Mouse (Mus musculus): ENCODE results near the gene Slc6a8. TPM values are rescaled to one million over a fixed set of nuclear protein-coding genes. Genes with fewer than 3 reads are reported as not detected.

The Slc6a8 gene
- total and polyA plus RNA-seq, 3 experiments, result 0.70 to 4.2 (median 2.2) TPM

DNA sequence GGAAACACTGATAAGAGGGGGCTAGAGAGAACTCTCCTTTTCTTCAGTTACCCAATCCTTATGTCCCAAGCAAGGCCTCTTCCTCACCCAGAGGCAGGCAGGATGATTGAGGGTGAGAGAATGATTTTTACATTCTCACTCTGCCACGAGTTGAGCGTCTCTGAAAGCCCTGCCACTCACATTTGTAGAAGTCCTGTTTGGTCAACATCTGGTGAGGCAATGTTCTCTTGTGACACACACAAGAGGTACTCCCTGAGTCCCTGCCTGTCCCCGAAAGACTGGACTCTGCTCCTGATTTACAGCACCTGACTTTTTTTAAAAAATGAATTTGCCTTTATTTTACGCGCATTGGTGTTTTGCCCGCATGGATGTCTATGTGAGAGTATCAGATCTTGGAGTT lies 19.6 kb upstream of the Slc6a8 start:
- Histone ChIP-seq H3K9ac (ENCODE audit: insufficient read depth, low read depth) (no peak overlapping the region), H3K4me3 (replicated peaks in 1 of 3; ENCODE audit: low read depth in 2 of 3, low read length in 2 of 3, poor library complexity in 1 of 3) (no peak overlapping the region), H3K27me3 (replicated peaks) (no peaks in the 10 kb centered on the region), H3K27ac (ENCODE audit: insufficient read depth, low read depth) (no peak overlapping the region), H3K79me2 (replicated peaks; ENCODE audit: control insufficient read depth, extremely low read depth, insufficient read depth, poor library complexity, severe bottlenecking) (no peaks in the 10 kb centered on the region), H3K36me3 (replicated peaks in 1 of 2; ENCODE audit: control insufficient read depth in 1 of 2, insufficient read depth in 1 of 2, low read length in 1 of 2) (no peaks in the 10 kb centered on the region), H3K9me3 (replicated peaks; ENCODE audit: low read length) (no peaks in the 10 kb centered on the region), H3K4me1 (ENCODE audit: control insufficient read depth in 1 of 2, insufficient read depth in 2 of 2) (peaks cover 4 to 13% of the 10 kb centered on the region in 2 experiments; a peak in 3 of 4 replicates), H3K4me2 (ENCODE audit: insufficient read depth, low read depth, poor library complexity, severe bottlenecking) (no peak overlapping the region)
- no peak for DNase-seq (ENCODE audit: extremely low read depth)
- dilution Hi-C loops (cut with MboI; ENCODE audit: extremely low pct_ligation_motif_present, extremely low pct_unique_long_range_greater_than_20kb, low sequenced_read_pairs) (no loop called here), in situ Hi-C loops (cut with MboI; ENCODE audit: low pct_ligation_motif_present, low pct_unique_long_range_greater_than_20kb, low sequenced_read_pairs) (loop anchor here (5.0 to 25.0 kb wide), 2 partner anchors 66 to 641 kb away; no protein-coding TSS in a partner anchor)
- TF ChIP-seq ZKSCAN1 (IDR thresholded peaks at IDR 0.05; ENCODE audit: borderline replicate concordance, low read depth, low read length) (no peak), POLR2AphosphoS2 (IDR thresholded peaks at IDR 0.05; ENCODE audit: low read depth, low read length) (no peak), E2F4 (IDR thresholded peaks at IDR 0.05; ENCODE audit: insufficient replicate concordance, low read depth, low read length) (no peak), IRF4 (IDR thresholded peaks at IDR 0.05; ENCODE audit: low read depth, low read length) (no peak), TBP (conservative IDR thresholded peaks at IDR 0.05; ENCODE audit: low read depth, low read length) (no peak), ELF1 (IDR thresholded peaks at IDR 0.05; ENCODE audit: low read depth, low read length) (no peak), JUND (conservative IDR thresholded peaks at IDR 0.05; ENCODE audit: low read depth, low read length) (no peak), NELFE (IDR thresholded peaks at IDR 0.05; ENCODE audit: low read depth, low read length) (no peak), MXI1 (IDR thresholded peaks at IDR 0.05; ENCODE audit: low read depth, low read length) (no peak), GABPA (IDR thresholded peaks at IDR 0.05; ENCODE audit: insufficient replicate concordance, low read depth, low read length) (no peak), ETS1 (conservative IDR thresholded peaks at IDR 0.05; ENCODE audit: low read depth, low read length) (no peak), SIN3A (IDR thresholded peaks at IDR 0.05; ENCODE audit: low read length) (no peak), BHLHE40 (IDR thresholded peaks at IDR 0.05; ENCODE audit: low read depth, low read length) (no peak), UBTF (IDR thresholded peaks at IDR 0.05; ENCODE audit: low read depth, low read length) (no peak), RCOR1 (conservative IDR thresholded peaks at IDR 0.05; ENCODE audit: low read depth, low read length) (no peak), RAD21 (IDR thresholded peaks at IDR 0.05; ENCODE audit: low read depth, low read length) (no peak), MAFK (IDR thresholded peaks at IDR 0.05; ENCODE audit: insufficient replicate concordance, low read length) (no peak), KAT2A (IDR thresholded peaks at IDR 0.05; ENCODE audit: insufficient replicate concordance, low read length) (no peak), CHD1 (IDR thresholded peaks at IDR 0.05; ENCODE audit: low read depth, low read length) (no peak)

DNA sequence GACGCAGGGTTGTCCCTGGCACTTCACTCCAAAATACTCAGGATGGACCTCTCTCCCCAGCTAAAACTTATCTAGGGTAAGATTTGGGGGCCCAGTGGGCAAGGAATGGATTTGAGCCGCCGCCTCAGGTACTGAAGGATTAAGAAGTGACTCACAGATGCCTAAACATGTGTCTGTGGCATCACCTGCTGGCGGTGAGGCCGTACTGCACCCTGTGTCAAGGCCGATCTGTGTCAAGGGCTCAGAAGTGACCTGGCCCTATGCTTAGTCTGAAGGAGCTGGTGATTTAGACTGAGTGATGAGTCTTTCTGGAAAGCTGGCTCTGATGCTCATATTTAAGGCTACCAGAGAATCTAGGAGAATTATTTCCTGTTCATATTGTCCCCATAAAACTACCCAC lies 18.8 kb upstream of the Slc6a8 start:
- H3K4me1 ChIP-seq (ENCODE audit: control insufficient read depth in 1 of 2, insufficient read depth in 2 of 2), result peaks cover 4 to 13% of the 10 kb centered on the region in 2 experiments; a peak in 3 of 4 replicates
- H3K79me2 ChIP-seq (replicated peaks; ENCODE audit: control insufficient read depth, extremely low read depth, insufficient read depth, poor library complexity, severe bottlenecking), result no peaks in the 10 kb centered on the region
- H3K27ac ChIP-seq (ENCODE audit: insufficient read depth, low read depth), result no peak overlapping the region
- in situ Hi-C loops (cut with MboI; ENCODE audit: low pct_ligation_motif_present, low pct_unique_long_range_greater_than_20kb, low sequenced_read_pairs), result loop anchor here (5.0 to 25.0 kb wide), 2 partner anchors 67 to 642 kb away; no protein-coding TSS in a partner anchor
- no peak overlapping the region for H3K9ac ChIP-seq (ENCODE audit: insufficient read depth, low read depth)
- no peak overlapping the region for H3K4me3 ChIP-seq (replicated peaks in 1 of 3; ENCODE audit: low read depth in 2 of 3, low read length in 2 of 3, poor library complexity in 1 of 3)
- dilution Hi-C loops (cut with MboI; ENCODE audit: extremely low pct_ligation_motif_present, extremely low pct_unique_long_range_greater_than_20kb, low sequenced_read_pairs), result no loop called here
- no peaks in the 10 kb centered on the region for H3K36me3 ChIP-seq (replicated peaks in 1 of 2; ENCODE audit: control insufficient read depth in 1 of 2, insufficient read depth in 1 of 2, low read length in 1 of 2)
- H3K4me2 ChIP-seq (ENCODE audit: insufficient read depth, low read depth, poor library complexity, severe bottlenecking), result no peak overlapping the region
- H3K27me3 ChIP-seq (replicated peaks), result no peaks in the 10 kb centered on the region
- DNase-seq (ENCODE audit: extremely low read depth), result peak; percentile 70
- no peaks in the 10 kb centered on the region for H3K9me3 ChIP-seq (replicated peaks; ENCODE audit: low read length)
- TF ChIP-seq CTCF (conservative IDR thresholded peaks at IDR 0.05 in 1 of 2, IDR thresholded peaks at IDR 0.05 in 1 of 2; ENCODE audit: low read depth in 2 of 2, low read length in 2 of 2) (peak; percentile 90 to 92), MEF2A (IDR thresholded peaks at IDR 0.05; ENCODE audit: borderline replicate concordance, low read depth, low read length) (no peak), CHD2 (IDR thresholded peaks at IDR 0.05; ENCODE audit: low read length) (no peak), POLR2AphosphoS2 (IDR thresholded peaks at IDR 0.05; ENCODE audit: low read depth, low read length) (no peak), NRF1 (IDR thresholded peaks at IDR 0.05; ENCODE audit: low read depth, low read length) (no peak), EP300 (IDR thresholded peaks at IDR 0.05; ENCODE audit: low read length) (no peak), ZMIZ1 (IDR thresholded peaks at IDR 0.05; ENCODE audit: low read depth, low read length) (no peak), USF2 (conservative IDR thresholded peaks at IDR 0.05; ENCODE audit: low read depth, low read length) (no peak), MAX (IDR thresholded peaks at IDR 0.05; ENCODE audit: low read length) (no peak), BHLHE40 (IDR thresholded peaks at IDR 0.05; ENCODE audit: low read depth, low read length) (no peak), IRF4 (IDR thresholded peaks at IDR 0.05; ENCODE audit: low read depth, low read length) (no peak), SMC3 (IDR thresholded peaks at IDR 0.05; ENCODE audit: low read depth, low read length) (peak; percentile 90), UBTF (IDR thresholded peaks at IDR 0.05; ENCODE audit: low read depth, low read length) (no peak), ZC3H11A (IDR thresholded peaks at IDR 0.05; ENCODE audit: low read depth, low read length) (peak; percentile 60), ZKSCAN1 (IDR thresholded peaks at IDR 0.05; ENCODE audit: borderline replicate concordance, low read depth, low read length) (no peak), MAZ (IDR thresholded peaks at IDR 0.05; ENCODE audit: low read depth, low read length) (no peak), MAFK (IDR thresholded peaks at IDR 0.05; ENCODE audit: insufficient replicate concordance, low read length) (no peak), ETS1 (conservative IDR thresholded peaks at IDR 0.05; ENCODE audit: low read depth, low read length) (no peak), JUN (IDR thresholded peaks at IDR 0.05; ENCODE audit: insufficient read depth, low read depth, low read length) (no peak), KAT2A (IDR thresholded peaks at IDR 0.05; ENCODE audit: insufficient replicate concordance, low read length) (no peak), USF1 (IDR thresholded peaks at IDR 0.05; ENCODE audit: low read depth, low read length) (no peak)

Data from CH12.LX (cell line).